Mouse (Mus musculus) ES-E14 (cell line): Measurements from ENCODE around the gene Pde4d.

Source experiments
- ZC3H11A ChIP-seq: IDR thresholded peaks from 2 replicates; pipeline ENCODE4 v1.6.1; 2012; ENCODE audit warnings: low read depth, mild to moderate bottlenecking, inconsistent platforms, low read length, borderline replicate concordance
- ZNF384 ChIP-seq: IDR thresholded peaks from 2 replicates; pipeline ENCODE4 v1.6.1; 2012; ENCODE audit warnings: low read depth, low read length, inconsistent platforms

DNA sequence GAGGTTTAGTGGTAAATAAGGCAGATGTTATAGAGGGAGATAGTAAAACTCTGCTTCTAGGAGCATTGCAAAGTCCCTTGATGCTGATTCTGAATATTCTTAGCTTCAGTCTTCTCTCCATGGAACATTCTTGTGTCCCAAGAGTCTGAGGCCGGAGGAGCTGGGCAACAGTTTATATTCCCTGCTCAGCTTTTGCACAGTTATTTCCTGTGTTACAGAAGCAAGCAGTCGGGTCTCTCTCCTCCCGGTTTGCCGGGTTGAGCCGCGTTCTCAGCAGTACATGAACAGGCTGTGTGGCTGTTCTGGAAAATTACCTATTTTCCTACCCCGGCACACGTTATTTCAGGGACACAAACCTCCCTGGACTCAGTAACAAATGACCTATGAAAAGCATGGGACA lies 48.0 kb downstream of the Pde4d start:
- no peak for TF ChIP-seq ZC3H11A
- no peak for TF ChIP-seq ZNF384
